Mouse (Mus musculus) cerebellum, adult 2 months (tissue): ENCODE measurements at regions not wholly inside any gene's neighbourhood (a gene's known extent, or its start where the extent isn't known, plus 50 kb on each side); places are given as distances from the start of the nearest gene placed in this dataset.

Source experiments
- CTCF ChIP-seq: fragments of 200-500 bp; IDR thresholded peaks from 2 replicates; pipeline ENCODE4 v1.5.1; 2011; ENCODE audit warnings: low read depth, mild to moderate bottlenecking, control low read depth, low read length, moderate library complexity, borderline replicate concordance; ENCODE audit not compliant: insufficient read depth
- POLR2A ChIP-seq: fragments of 200-500 bp; IDR thresholded peaks from 2 replicates; pipeline ENCODE4 v1.6.1; 2011; ENCODE audit warnings: low read length, control low read depth, borderline replicate concordance; ENCODE audit not compliant: insufficient read depth

DNA sequence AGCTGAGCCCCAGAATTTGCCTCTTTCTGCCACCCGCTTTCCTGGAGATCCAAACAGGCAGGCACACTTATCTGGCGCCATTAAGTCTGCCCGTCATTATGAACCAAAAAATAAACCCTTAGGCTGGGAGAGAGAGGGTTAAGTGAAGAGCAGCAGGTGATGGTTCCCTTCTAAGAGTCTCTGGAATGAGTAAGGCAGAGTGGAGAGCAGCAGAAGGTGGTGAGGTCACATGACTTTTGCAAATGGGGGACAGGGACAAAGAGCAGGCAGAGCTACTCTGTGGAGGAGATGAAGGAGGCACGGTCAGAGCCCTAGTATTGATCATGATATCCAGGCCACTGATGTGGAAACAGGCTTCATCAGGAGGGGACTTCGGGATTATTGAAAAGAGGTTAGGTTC is 64.2 kb upstream of the Gadl1 start:
- no peak for TF ChIP-seq CTCF
- no peak for TF ChIP-seq POLR2A
